Mouse (Mus musculus) cortical plate, adult 2 months (tissue): ENCODE results near the gene Cdh26.

Experiments
- CTCF ChIP-seq: fragments of 200-500 bp; IDR thresholded peaks from 2 replicates; pipeline ENCODE4 v1.5.1; 2011; ENCODE audit warnings: mild to moderate bottlenecking, control low read depth, low read length; ENCODE audit not compliant: insufficient read depth; ENCODE audit errors: extremely low read depth
- POLR2A ChIP-seq: fragments of 200-500 bp; IDR thresholded peaks from 2 replicates; pipeline ENCODE4 v1.6.1; 2011; ENCODE audit warnings: mild to moderate bottlenecking, low read length, control low read depth; ENCODE audit not compliant: insufficient read depth; ENCODE audit errors: extremely low read depth

- no peak for TF ChIP-seq POLR2A
- TF ChIP-seq CTCF, result no peak
Observed at GRCm38 (mm10) chr2:178413481-178414260, 16.7 kb upstream of the Cdh26 start.
